In the genomic region with DNA sequence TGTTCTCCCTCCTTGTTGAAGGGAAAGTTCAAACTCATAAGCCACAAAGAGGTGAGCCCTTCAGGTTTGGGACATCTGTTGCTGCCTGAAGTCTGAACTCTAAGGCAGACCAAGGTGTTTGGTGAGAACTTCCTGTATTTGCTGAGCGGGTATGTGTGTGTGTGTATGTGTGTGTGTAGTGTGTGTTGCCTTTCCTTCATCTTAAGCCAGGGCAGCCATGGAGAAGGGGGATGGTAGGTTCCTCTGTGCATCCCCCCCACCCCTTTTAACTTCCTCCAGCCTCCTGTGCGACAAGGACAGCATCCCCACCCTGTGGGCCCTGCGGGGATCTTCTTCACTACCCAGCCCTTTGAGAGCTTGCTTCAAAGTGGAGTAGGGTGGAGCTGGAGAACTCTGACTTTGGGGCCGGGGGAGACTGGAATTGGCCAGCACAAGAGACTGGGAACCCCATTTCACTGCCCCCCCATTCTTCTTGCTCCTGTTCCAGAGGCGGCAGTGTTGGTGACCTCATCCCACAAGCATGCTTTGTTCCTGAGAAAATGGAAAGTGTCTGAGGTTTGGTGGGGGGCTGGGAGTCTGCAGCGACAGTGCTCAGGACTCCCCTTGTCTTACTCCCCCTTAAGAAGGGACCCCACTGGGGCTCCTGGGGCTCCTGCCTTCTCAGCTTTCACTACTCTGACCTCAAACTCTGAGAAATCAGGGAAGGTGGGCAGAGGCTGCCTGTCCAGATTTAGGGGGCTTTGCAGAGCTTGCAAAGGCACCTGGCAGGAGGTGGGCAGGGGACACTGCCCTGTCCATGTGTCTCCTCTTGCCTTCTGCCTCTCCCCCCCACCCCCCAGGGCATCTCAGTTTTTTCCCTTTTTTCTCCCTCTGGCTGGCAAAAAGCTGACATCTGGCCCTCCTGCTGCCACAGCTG, we compare ENCODE assay signal across 8 mouse cellular contexts. TPM values are rescaled to one million over a fixed set of nuclear protein-coding genes. Genes with fewer than 3 reads are reported as not detected.
DNase-seq lines count a peak whose midpoint lies in the region; ATAC-seq and TF ChIP-seq lines count a peak whose summit lies in the region.

No protein-coding gene starts in this region.

- peak overlapping the region; percentile 92 for H3K27ac ChIP-seq in lung, embryonic 14.5 days (ENCODE audit: low read depth)
- H3K27ac ChIP-seq in brown adipose tissue, adult 24 weeks (replicated peaks; ENCODE audit: low read depth, low read length): peak overlapping the region; percentile 70
- peak overlapping the region; percentile 89 for H3K27ac ChIP-seq in hindbrain, embryonic 10.5 days

- TF ChIP-seq CTCF in lung, embryonic 14.5 days (IDR thresholded peaks at IDR 0.05; ENCODE audit: low read depth): no peak

- H3K27me3 ChIP-seq in lung, embryonic 14.5 days (ENCODE audit: insufficient read depth, low read length): no peaks in the 10 kb centered on the region
- H3K27me3 ChIP-seq in hindbrain, embryonic 10.5 days (ENCODE audit: insufficient read depth, poor library complexity, severe bottlenecking): peaks cover 74% of the 10 kb centered on the region

- no peak for ATAC-seq in lung, embryonic 14.5 days (ENCODE audit: insufficient read depth)
- peak; percentile 25 for ATAC-seq in megakaryocyte, adult 5-6 weeks (ENCODE audit: poor library complexity, severe bottlenecking)

- DNase-seq in lung, embryonic 14.5 days: peak; percentile 65
- no peak for DNase-seq in lung, postnatal 14 days
- DNase-seq in hindbrain, embryonic 10.5 days (ENCODE audit: low spot score): peak; percentile 35
- peak; percentile 48 to 61 for DNase-seq in thymus, postnatal 36 days
- DNase-seq in cerebellum, adult 11-12 months: no peak
- DNase-seq in urinary bladder, postnatal 4 days (ENCODE audit: low spot score in 2 of 2): no peak

- no peak overlapping the region for H3K4me3 ChIP-seq in lung, embryonic 14.5 days (ENCODE audit: low read depth, low read length)
- peak overlapping the region; percentile 16 for H3K4me3 ChIP-seq in brown adipose tissue, adult 24 weeks (ENCODE audit: insufficient read depth, low read depth, low read length)
- H3K4me3 ChIP-seq in hindbrain, embryonic 10.5 days: peak overlapping the region; percentile 32

- H3K36me3 ChIP-seq in lung, embryonic 14.5 days (ENCODE audit: insufficient read depth): peaks cover 17% of the 10 kb centered on the region; the same call in 1 of the 2 replicates
- peaks cover 10% of the 10 kb centered on the region; the same call in 1 of the 2 replicates for H3K36me3 ChIP-seq in hindbrain, embryonic 10.5 days

- peak overlapping the region; percentile 7 for H3K9ac ChIP-seq in lung, embryonic 14.5 days

- H3K9me3 ChIP-seq in lung, embryonic 14.5 days (ENCODE audit: low read depth, low read length): no peaks in the 10 kb centered on the region
- no peaks in the 10 kb centered on the region for H3K9me3 ChIP-seq in hindbrain, embryonic 10.5 days

- H3K4me1 ChIP-seq in lung, embryonic 14.5 days (ENCODE audit: insufficient read depth): peaks cover 36% of the 10 kb centered on the region
- peaks cover 17% of the 10 kb centered on the region for H3K4me1 ChIP-seq in brown adipose tissue, adult 24 weeks (ENCODE audit: control insufficient read depth, insufficient read depth, insufficient read length, low read length)
- peaks cover 87% of the 10 kb centered on the region for H3K4me1 ChIP-seq in hindbrain, embryonic 10.5 days (replicated peaks)

- WGBS in lung, embryonic 14.5 days: 4% methylated on average over 6 of the region's 6 CpGs
- WGBS in hindbrain, embryonic 10.5 days: 5% methylated on average over 6 of the region's 6 CpGs

- H3K4me2 ChIP-seq in lung, embryonic 14.5 days: peak overlapping the region; percentile 46

RNA-seq across cellular contexts. Expression of a gene that starts 3.6 kb away (rescaled TPM):
- polyA plus RNA-seq in lung, embryonic 14.5 days (2014; fragmentation: Nextera tagmentation; extraction: Ambion mirVana): 12.8 and 13.1 TPM in 2 replicates
- 10.7 and 14.1 TPM in 2 replicates for polyA plus RNA-seq in brown adipose tissue, adult 24 weeks (2012; ENCODE audit: insufficient read depth, insufficient read length, missing spikeins)
- 4.0 and 5.7 TPM in 2 replicates for polyA plus RNA-seq in hindbrain, embryonic 10.5 days (2016; fragmentation: Nextera tagmentation; extraction: Ambion mirVana)
- total RNA-seq in megakaryocyte, adult 5-6 weeks (2015): 11.5 and 11.7 TPM in 2 replicates
- total RNA-seq in megakaryocyte, adult 5-6 weeks (2017): 4.2 and 5.0 TPM in 2 replicates

RNA-seq across cellular contexts. Expression of a gene that starts 10.4 kb away (rescaled TPM):
- polyA plus RNA-seq in lung, embryonic 14.5 days (2014; fragmentation: Nextera tagmentation; extraction: Ambion mirVana): 164 and 166 TPM in 2 replicates
- polyA plus RNA-seq in brown adipose tissue, adult 24 weeks (2012; ENCODE audit: insufficient read depth, insufficient read length, missing spikeins): 19.2 and 21.2 TPM in 2 replicates
- polyA plus RNA-seq in hindbrain, embryonic 10.5 days (2016; fragmentation: Nextera tagmentation; extraction: Ambion mirVana): 221 and 243 TPM in 2 replicates
- total RNA-seq in megakaryocyte, adult 5-6 weeks (2015): 58.3 and 58.6 TPM in 2 replicates
- total RNA-seq in megakaryocyte, adult 5-6 weeks (2017): 88.3 and 100 TPM in 2 replicates

RNA-seq across cellular contexts. Expression of a gene that starts 10.7 kb away (rescaled TPM):
- polyA plus RNA-seq in lung, embryonic 14.5 days (2014; fragmentation: Nextera tagmentation; extraction: Ambion mirVana): 59.0 and 59.5 TPM in 2 replicates
- 20.9 and 27.6 TPM in 2 replicates for polyA plus RNA-seq in brown adipose tissue, adult 24 weeks (2012; ENCODE audit: insufficient read depth, insufficient read length, missing spikeins)
- 62.8 and 62.9 TPM in 2 replicates for polyA plus RNA-seq in hindbrain, embryonic 10.5 days (2016; fragmentation: Nextera tagmentation; extraction: Ambion mirVana)
- 39.3 and 42.0 TPM in 2 replicates for total RNA-seq in megakaryocyte, adult 5-6 weeks (2015)
- total RNA-seq in megakaryocyte, adult 5-6 weeks (2017): 34.1 and 39.4 TPM in 2 replicates

RNA-seq across cellular contexts. Expression of a gene that starts 37.5 kb away (rescaled TPM):
- polyA plus RNA-seq in lung, embryonic 14.5 days (2014; fragmentation: Nextera tagmentation; extraction: Ambion mirVana): 25.5 and 34.0 TPM in 2 replicates
- polyA plus RNA-seq in brown adipose tissue, adult 24 weeks (2012; ENCODE audit: insufficient read depth, insufficient read length, missing spikeins): 9.0 and 15.7 TPM in 2 replicates
- 24.2 and 26.8 TPM in 2 replicates for polyA plus RNA-seq in hindbrain, embryonic 10.5 days (2016; fragmentation: Nextera tagmentation; extraction: Ambion mirVana)
- 32.6 and 45.0 TPM in 2 replicates for total RNA-seq in megakaryocyte, adult 5-6 weeks (2015)
- total RNA-seq in megakaryocyte, adult 5-6 weeks (2017): 40.7 and 48.4 TPM in 2 replicates

RNA-seq across cellular contexts. Expression of a gene that starts 47.5 kb away (rescaled TPM):
- 0.11 and 0.41 TPM in 2 replicates for polyA plus RNA-seq in lung, embryonic 14.5 days (2014; fragmentation: Nextera tagmentation; extraction: Ambion mirVana)
- 0.52 TPM in 1 of 2 replicates, not detected in the other for polyA plus RNA-seq in brown adipose tissue, adult 24 weeks (2012; ENCODE audit: insufficient read depth, insufficient read length, missing spikeins)
- polyA plus RNA-seq in hindbrain, embryonic 10.5 days (2016; fragmentation: Nextera tagmentation; extraction: Ambion mirVana): 5.2 and 12.9 TPM in 2 replicates
- total RNA-seq in megakaryocyte, adult 5-6 weeks (2015): not detected in 2 replicates
- total RNA-seq in megakaryocyte, adult 5-6 weeks (2017): not detected in 2 replicates

Comparison
In these comparisons a context has a peak if more than half of its experiments do, and no peak if none do; other contexts are left out.
1. DNase-seq: peak in lung, embryonic 14.5 days (single experiment), hindbrain, embryonic 10.5 days (single experiment) and thymus, postnatal 36 days (2 of 2); none in lung, postnatal 14 days (single experiment), cerebellum, adult 11-12 months (single experiment) and urinary bladder, postnatal 4 days (0 of 2).
2. Peak in every context shown above with its lines, with median percentiles within 50 percentile points of each other: H3K27ac ChIP-seq.